Mouse (Mus musculus) olfactory bulb, adult 2 months (tissue): ENCODE results near the gene Tet1.

Experiments used
- CTCF ChIP-seq: fragments of 200-500 bp; IDR thresholded peaks from 2 replicates; pipeline ENCODE4 v1.5.1; 2012; ENCODE audit warnings: low read depth, mild to moderate bottlenecking, low read length, moderate library complexity; ENCODE audit not compliant: insufficient read depth
- POLR2A ChIP-seq: fragments of 200-500 bp; IDR thresholded peaks from 2 replicates; pipeline ENCODE4 v1.6.1; 2012; ENCODE audit warnings: mild to moderate bottlenecking, low read depth, low read length, moderate library complexity; ENCODE audit not compliant: insufficient read depth

- no peak for TF ChIP-seq CTCF
- no peak for TF ChIP-seq POLR2A
Observed at GRCm38 (mm10) chr10:62892549-62893232, 16.1 kb downstream of the Tet1 start.
